Mouse (Mus musculus) neural tube, embryonic 13.5 days (tissue): ENCODE results near the gene Wfikkn2. TPM values are rescaled to one million over a fixed set of nuclear protein-coding genes. Genes with fewer than 3 reads are reported as not detected.

Source experiments
- ATAC-seq: fragments of 200-750 bp; cut with Nextera tagmentation; 2 replicates; pipeline ENCODE4 v1.8.0; 2017; ENCODE audit warnings: low read depth, mild to moderate bottlenecking, moderate TSS enrichment, moderate library complexity
- H3K27ac ChIP-seq: fragments of 300-500 bp; sonication (generic); replicated peaks from 2 replicates; pipeline ENCODE4 v1.5.1; 2015; ENCODE audit warnings: moderate library complexity, mild to moderate bottlenecking, inconsistent platforms
- H3K27me3 ChIP-seq: fragments of 300-500 bp; sonication (generic); 2 replicates; pipeline ENCODE4 v1.6.1; 2015; ENCODE audit warnings: mild to moderate bottlenecking, inconsistent platforms
- H3K36me3 ChIP-seq: fragments of 300-500 bp; sonication (generic); 2 replicates; pipeline ENCODE4 v1.6.1; 2015; ENCODE audit warnings: mild to moderate bottlenecking, inconsistent platforms
- H3K4me1 ChIP-seq: fragments of 300-500 bp; sonication (generic); replicated peaks from 2 replicates; pipeline ENCODE4 v1.6.1; 2015; ENCODE audit warnings: inconsistent platforms
- H3K4me2 ChIP-seq: fragments of 300-500 bp; sonication (generic); 2 replicates; pipeline ENCODE4 v1.6.1; 2015; ENCODE audit warnings: inconsistent platforms, mild to moderate bottlenecking, moderate library complexity
- H3K4me3 ChIP-seq: fragments of 300-500 bp; sonication (generic); 2 replicates; pipeline ENCODE4 v1.5.1; 2015; ENCODE audit warnings: mild to moderate bottlenecking, inconsistent platforms
- H3K9ac ChIP-seq: fragments of 300-500 bp; sonication (generic); 2 replicates; pipeline ENCODE4 v1.6.1; 2015; ENCODE audit warnings: moderate library complexity, mild to moderate bottlenecking, inconsistent platforms
- H3K9me3 ChIP-seq: fragments of 300-500 bp; sonication (generic); 2 replicates; pipeline ENCODE4 v1.6.1; 2016; ENCODE audit warnings: inconsistent platforms
- WGBS: fragments of 180-500 bp; shearing (Covaris S2); methylation state at CpG from one replicate; pipeline ENCODE4 v1.1.7; 2015; 5-methylcytosine and 5-hydroxymethylcytosine counted together
- polyA plus RNA-seq: library from polyadenylated mRNA; unstranded; fragments of >200 nt; fragmentation: Nextera tagmentation; extraction: Ambion mirVana; gene quantifications from 2 replicates; pipeline ENCODE4 v1.2.1, GENCODE M21; 2015

The Wfikkn2 gene
- polyA plus RNA-seq, 1 experiment from 2014 or later, result 3.3 TPM

DNA sequence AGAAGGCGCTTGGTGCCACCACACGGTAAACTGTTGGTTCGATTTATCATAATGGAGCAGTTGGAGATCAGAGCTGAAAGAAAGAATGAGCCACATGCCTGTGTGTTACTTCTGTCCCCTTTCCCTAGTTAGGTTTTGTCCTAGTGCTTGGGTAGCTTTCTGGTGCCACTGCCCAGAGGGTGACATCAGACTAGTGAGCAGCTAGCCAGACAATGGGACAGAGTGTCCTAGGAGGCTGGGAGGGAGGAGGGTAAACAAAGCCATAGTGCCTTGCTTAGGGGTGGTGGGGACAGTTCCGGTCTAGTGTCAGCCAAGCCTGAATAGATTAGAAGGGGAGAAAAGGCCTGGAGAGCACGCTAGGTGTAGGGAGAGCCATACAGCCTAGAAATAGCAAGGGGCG, 12.4 kb downstream of the Wfikkn2 start:
- Histone ChIP-seq H3K9ac (no peak overlapping the region), H3K27ac (no peak overlapping the region), H3K4me2 (no peak overlapping the region), H3K27me3 (no peaks in the 10 kb centered on the region), H3K4me1 (peaks cover 16% of the 10 kb centered on the region), H3K4me3 (no peak overlapping the region), H3K9me3 (no peaks in the 10 kb centered on the region), H3K36me3 (no peaks in the 10 kb centered on the region)
- no peak for ATAC-seq
- 66% methylated on average over 6 of the region's 6 CpGs for WGBS

GRCm38 (mm10) chr11:94231821-94232552, 13.8 kb downstream of the Wfikkn2 start:
- WGBS, result 75% methylated on average over 19 of the region's 19 CpGs
- Histone ChIP-seq H3K4me3 (no peak overlapping the region), H3K27me3 (no peaks in the 10 kb centered on the region), H3K4me2 (no peak overlapping the region), H3K36me3 (no peaks in the 10 kb centered on the region), H3K4me1 (peaks cover 24% of the 10 kb centered on the region), H3K9me3 (no peaks in the 10 kb centered on the region), H3K9ac (no peak overlapping the region), H3K27ac (no peak overlapping the region)
- no peak for ATAC-seq

DNA sequence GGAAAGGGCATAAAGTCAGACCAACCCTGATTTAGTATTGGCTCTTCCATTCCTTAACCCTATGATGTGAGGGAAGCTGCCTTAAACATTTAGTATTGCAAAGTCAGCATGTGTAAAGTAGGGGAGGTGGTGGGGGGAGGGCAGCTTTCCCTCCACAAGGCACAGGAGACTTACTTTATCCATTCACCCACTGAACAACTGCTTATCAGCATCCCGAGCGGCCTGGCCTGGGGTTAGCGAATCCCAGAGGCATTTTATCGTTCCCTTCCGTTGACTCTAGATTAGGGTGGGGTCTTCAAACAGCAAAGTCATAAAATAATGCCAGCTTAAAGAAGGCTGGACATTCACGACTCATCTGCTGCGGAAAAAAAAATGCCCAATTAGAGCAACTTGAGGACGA, 15.6 kb downstream of the Wfikkn2 start:
- H3K27me3 ChIP-seq, result no peaks in the 10 kb centered on the region
- H3K4me3 ChIP-seq, result no peak overlapping the region
- H3K4me1 ChIP-seq, result peaks cover 17% of the 10 kb centered on the region
- H3K9ac ChIP-seq, result no peak overlapping the region
- no peak overlapping the region for H3K4me2 ChIP-seq
- H3K36me3 ChIP-seq, result no peaks in the 10 kb centered on the region
- WGBS, result 79% methylated on average over 8 of the region's 8 CpGs
- H3K9me3 ChIP-seq, result no peaks in the 10 kb centered on the region
- ATAC-seq, result no peak
- no peak overlapping the region for H3K27ac ChIP-seq

GRCm38 (mm10) chr11:94229207-94229960, 16.4 kb downstream of the Wfikkn2 start:
- Histone ChIP-seq H3K27ac (no peak overlapping the region), H3K27me3 (no peaks in the 10 kb centered on the region), H3K4me2 (no peak overlapping the region), H3K36me3 (no peaks in the 10 kb centered on the region), H3K4me3 (no peak overlapping the region), H3K9me3 (no peaks in the 10 kb centered on the region), H3K4me1 (peaks cover 17% of the 10 kb centered on the region), H3K9ac (no peak overlapping the region)
- 85% methylated on average over 5 of the region's 5 CpGs for WGBS
- ATAC-seq, result no peak

DNA sequence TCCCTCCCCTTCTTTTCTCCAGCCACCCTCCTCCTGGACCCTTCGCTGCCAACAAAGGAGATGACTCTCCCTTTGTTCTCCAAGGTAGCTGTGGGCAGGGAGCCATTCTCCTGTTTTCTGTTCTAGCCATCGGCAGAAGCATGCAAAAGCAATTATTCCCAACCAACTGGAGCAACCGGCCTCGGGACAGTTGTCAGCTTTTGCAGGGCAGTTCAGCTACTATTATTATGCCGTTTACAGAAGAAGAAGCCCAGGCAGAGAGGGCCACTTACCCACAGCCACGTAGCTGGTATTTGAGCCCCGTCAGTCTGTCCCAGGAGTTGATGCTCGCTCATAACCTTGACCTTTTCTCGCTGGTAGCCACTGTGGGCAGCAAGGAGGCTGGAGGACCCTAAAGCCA, 17.4 kb downstream of the Wfikkn2 start:
- 20% methylated on average over 9 of the region's 9 CpGs for WGBS
- no peak overlapping the region for H3K4me2 ChIP-seq
- H3K9ac ChIP-seq, result no peak overlapping the region; the same call in 1 of the 2 replicates
- no peak overlapping the region for H3K4me3 ChIP-seq
- H3K9me3 ChIP-seq, result no peaks in the 10 kb centered on the region
- no peaks in the 10 kb centered on the region for H3K27me3 ChIP-seq
- H3K36me3 ChIP-seq, result no peaks in the 10 kb centered on the region
- peaks cover 17% of the 10 kb centered on the region for H3K4me1 ChIP-seq
- no peak for ATAC-seq
- peak overlapping the region; percentile 14; the same call in 1 of the 2 replicates for H3K27ac ChIP-seq

DNA sequence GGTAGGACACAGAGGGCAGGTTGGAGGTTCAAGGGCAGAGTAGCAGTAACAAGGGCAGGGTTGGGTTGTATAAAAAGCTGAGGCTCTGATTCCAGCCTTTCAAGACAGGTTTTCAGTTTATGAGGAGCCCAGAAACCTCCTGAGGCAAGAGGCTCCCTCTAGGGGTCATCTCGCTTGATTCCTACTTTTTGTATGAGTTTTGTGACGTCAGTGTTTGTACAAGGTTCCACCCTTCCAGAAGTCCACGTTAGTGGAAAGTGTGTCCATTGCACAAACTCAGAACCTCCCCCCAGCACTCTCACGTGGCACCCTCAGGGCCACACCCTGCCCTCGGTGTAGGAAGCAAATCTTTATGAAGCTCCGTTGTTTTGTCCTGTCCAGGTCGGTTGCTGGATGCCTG, 19.8 kb downstream of the Wfikkn2 start:
- WGBS, result 40% methylated on average over 7 of the region's 7 CpGs

DNA sequence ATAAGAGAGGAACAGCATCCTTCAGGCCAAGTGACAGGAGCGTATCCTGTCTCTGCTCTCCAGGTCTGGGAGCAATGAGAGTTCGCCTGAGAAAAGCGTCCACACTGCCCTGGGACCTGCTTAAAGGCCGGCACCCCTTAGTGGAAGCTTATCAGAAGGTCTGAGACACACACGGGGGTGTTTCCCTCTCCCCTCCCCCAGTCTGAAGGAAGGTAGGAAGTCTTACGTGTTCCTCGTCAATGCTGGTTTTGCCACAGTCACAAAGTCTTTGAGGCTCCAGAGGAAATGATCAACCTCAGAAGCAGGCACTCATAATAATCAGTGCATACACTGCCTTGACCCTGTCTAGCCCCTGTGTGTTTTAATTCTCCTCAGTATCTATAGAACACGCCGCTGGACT, 22.3 kb downstream of the Wfikkn2 start:
- H3K4me3 ChIP-seq, result no peak overlapping the region
- H3K27ac ChIP-seq, result no peak overlapping the region
- H3K36me3 ChIP-seq, result no peaks in the 10 kb centered on the region
- H3K9me3 ChIP-seq, result no peaks in the 10 kb centered on the region
- no peak overlapping the region for H3K4me2 ChIP-seq
- H3K27me3 ChIP-seq, result no peaks in the 10 kb centered on the region
- ATAC-seq, result no peak
- H3K4me1 ChIP-seq, result peaks cover 9% of the 10 kb centered on the region
- WGBS, result 87% methylated on average over 9 of the region's 9 CpGs
- H3K9ac ChIP-seq, result no peak overlapping the region

More for the DNA sequence above, 19.8 kb downstream of the Wfikkn2 start:
- Histone ChIP-seq H3K27me3 (no peaks in the 10 kb centered on the region), H3K4me1 (peaks cover 11% of the 10 kb centered on the region), H3K4me2 (no peak overlapping the region), H3K36me3 (no peaks in the 10 kb centered on the region), H3K4me3 (no peak overlapping the region), H3K27ac (no peak overlapping the region), H3K9me3 (no peaks in the 10 kb centered on the region), H3K9ac (no peak overlapping the region)
- no peak for ATAC-seq

- Histone ChIP-seq H3K9ac (no peak overlapping the region), H3K4me3 (no peak overlapping the region), H3K9me3 (no peaks in the 10 kb centered on the region), H3K27me3 (no peaks in the 10 kb centered on the region), H3K4me2 (no peak overlapping the region), H3K4me1 (peaks cover 4% of the 10 kb centered on the region), H3K36me3 (no peaks in the 10 kb centered on the region), H3K27ac (no peak overlapping the region)
- ATAC-seq, result no peak
- 95% methylated on average over 7 of the region's 7 CpGs for WGBS
Measured at GRCm38 (mm10) chr11:94221257-94221656, 24.5 kb downstream of the Wfikkn2 start.

DNA sequence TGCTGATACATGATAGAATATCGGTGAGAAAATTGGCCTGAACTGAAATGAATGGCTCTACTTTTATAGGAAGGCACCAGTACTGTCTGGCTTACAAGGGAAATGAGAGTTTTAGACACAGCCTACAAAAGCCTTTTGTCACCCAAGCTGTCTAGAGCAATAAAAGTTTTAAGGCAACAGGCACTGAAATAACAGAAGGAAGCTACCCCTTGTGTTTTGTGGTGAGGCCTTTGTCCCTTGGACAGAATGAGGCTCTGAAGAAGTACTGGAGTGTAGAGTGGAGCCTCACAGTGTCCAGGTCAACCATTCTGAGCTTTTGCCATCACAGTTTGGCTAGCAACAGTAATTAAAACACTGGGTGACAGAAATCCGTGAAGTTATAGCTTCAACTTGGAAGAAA, 29.6 kb downstream of the Wfikkn2 start:
- Histone ChIP-seq H3K9me3 (no peaks in the 10 kb centered on the region), H3K9ac (no peak overlapping the region), H3K27ac (0 out of 2 replicates have a peak overlapping the region, but pooled peaks have one; percentile 14), H3K4me2 (no peak overlapping the region), H3K4me3 (no peak overlapping the region), H3K27me3 (no peaks in the 10 kb centered on the region), H3K36me3 (peaks cover 14% of the 10 kb centered on the region), H3K4me1 (peaks cover 34% of the 10 kb centered on the region)
- ATAC-seq, result no peak
- 3% methylated on average over 2 of the region's 2 CpGs for WGBS

DNA sequence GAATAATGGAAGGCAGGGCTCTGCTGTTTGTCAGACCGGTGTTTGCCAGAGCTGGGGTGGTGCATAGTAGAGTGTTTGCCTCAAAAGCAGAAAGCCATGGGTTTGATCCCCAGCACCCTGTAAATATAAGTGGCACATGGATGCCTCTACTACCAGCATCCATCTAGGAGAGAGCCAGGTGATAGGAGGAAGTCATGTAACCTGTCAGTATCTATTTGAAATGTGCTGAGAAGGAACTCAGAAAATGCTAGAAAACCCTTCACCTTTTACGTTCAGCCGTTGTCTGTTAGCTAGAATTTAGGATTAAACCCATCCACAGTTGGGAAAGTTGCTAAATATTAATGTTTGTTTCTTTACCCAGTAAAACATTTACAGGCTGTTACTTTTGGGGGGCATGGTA, 30.2 kb downstream of the Wfikkn2 start:
- Histone ChIP-seq H3K4me1 (peaks cover 34% of the 10 kb centered on the region), H3K9me3 (no peaks in the 10 kb centered on the region), H3K9ac (0 out of 2 replicates have a peak overlapping the region, but pooled peaks have one; percentile 47), H3K36me3 (peaks cover 14% of the 10 kb centered on the region), H3K4me2 (peak overlapping the region; percentile 35), H3K27ac (no peak overlapping the region), H3K4me3 (peak overlapping the region; percentile 13; the same call in 1 of the 2 replicates), H3K27me3 (no peaks in the 10 kb centered on the region)
- WGBS, result 63% methylated on average over 3 of the region's 3 CpGs
- ATAC-seq, result no peak

GRCm38 (mm10) chr11:94213735-94214594, 31.8 kb downstream of the Wfikkn2 start:
- ATAC-seq, result no peak
- Histone ChIP-seq H3K36me3 (peaks cover 14% of the 10 kb centered on the region), H3K27me3 (no peaks in the 10 kb centered on the region), H3K27ac (peak overlapping the region; percentile 43), H3K4me2 (peak overlapping the region; percentile 66), H3K4me1 (peaks cover 34% of the 10 kb centered on the region), H3K9ac (peak overlapping the region; percentile 99), H3K4me3 (peak overlapping the region; percentile 85), H3K9me3 (no peaks in the 10 kb centered on the region)
- WGBS, result 73% methylated on average over 29 of the region's 29 CpGs

- Histone ChIP-seq H3K36me3 (peaks cover 14% of the 10 kb centered on the region), H3K9ac (peak overlapping the region; percentile 99), H3K27me3 (no peaks in the 10 kb centered on the region), H3K27ac (no peak overlapping the region), H3K4me3 (peak overlapping the region; percentile 85), H3K4me2 (peak overlapping the region; percentile 66), H3K9me3 (no peaks in the 10 kb centered on the region), H3K4me1 (peaks cover 34% of the 10 kb centered on the region)
- WGBS, result 41% methylated on average over 4 of the region's 4 CpGs
- ATAC-seq, result no peak
Measured at GRCm38 (mm10) chr11:94212997-94213396, 32.8 kb downstream of the Wfikkn2 start.
